Mouse (Mus musculus) erythroblast, embryonic 14.5 days (primary cell): Measurements from ENCODE around the gene Ccdc141.

Experiments used
- GATA1 ChIP-seq: IDR thresholded peaks from 2 replicates; pipeline ENCODE4 v1.6.1; 2012; ENCODE audit warnings: low read length, inconsistent platforms, mixed read lengths
- TAL1 ChIP-seq: IDR thresholded peaks from 3 replicates; pipeline ENCODE4 v1.6.1; 2012; ENCODE audit warnings: low read length, inconsistent platforms, mixed read lengths

DNA sequence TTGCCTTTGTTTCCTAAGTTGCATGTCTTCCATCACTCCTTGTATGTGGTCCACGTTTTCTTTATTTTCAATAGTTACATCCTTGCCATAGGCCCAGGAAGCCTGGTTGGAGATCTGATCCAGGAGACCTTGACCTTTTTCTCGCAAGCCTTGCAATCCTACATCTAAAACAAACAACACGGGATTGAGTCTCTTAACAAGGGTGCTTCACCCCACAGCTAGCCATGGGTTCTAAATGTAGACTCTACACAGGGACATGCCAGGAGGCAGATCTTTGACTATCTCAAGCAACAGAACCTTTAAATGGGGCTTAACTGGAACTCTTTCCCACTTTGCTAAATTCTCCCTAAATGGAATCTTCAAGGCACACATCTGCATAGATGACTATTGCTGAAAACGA lies 26.4 kb upstream of the Ccdc141 start:
- TF ChIP-seq TAL1 (no peak), GATA1 (no peak)
